Mouse (Mus musculus): Measurements from ENCODE around the gene Prss33. TPM values are rescaled to one million over a fixed set of nuclear protein-coding genes. Genes with fewer than 3 reads are reported as not detected.
"Not testable (repeated sequence)": the region's sequence is repeated elsewhere in the genome, so short reads cannot be mapped to it uniquely, and the experiment has no call there.

Prss33 gene
- polyA plus RNA-seq (2015; fragmentation: Nextera tagmentation; extraction: Ambion mirVana): 0.17 TPM in 1 of 2 replicates, not detected in the other

GRCm38 (mm10) chr17:23836006-23836575 lies at the start of gene Prss33:
Gene Prss33, minus strand, starts transcription at chr17:23836056.
- Histone ChIP-seq H3K27ac (ENCODE audit: low read depth, low read length) (no peak within 1 kb of the TSS), H3K4me2 (ENCODE audit: low read length) (no peak within 1 kb of the TSS), H3K9ac (ENCODE audit: low read depth, low read length) (no peak within 1 kb of the TSS; the same call in 1 of the 2 replicates), H3K36me3 (ENCODE audit: control insufficient read depth, insufficient read depth, low read length) (no peaks in the 10 kb centered on the region), H3K4me1 (ENCODE audit: control insufficient read depth, insufficient read depth, low read depth, low read length) (no peaks in the 10 kb centered on the region), H3K9me3 (ENCODE audit: control insufficient read depth, low read length) (no peaks in the 10 kb centered on the region), H3K4me3 (ENCODE audit: low read length) (no peak within 1 kb of the TSS), H3K27me3 (replicated peaks; ENCODE audit: control insufficient read depth, insufficient read depth, low read length) (peaks cover 10% of the 10 kb centered on the region)
- no peak for ATAC-seq
- WGBS: 77% methylated on average over 8 of the region's 8 CpGs

- H3K9me3 ChIP-seq (ENCODE audit: control insufficient read depth, low read length); H3K27ac ChIP-seq (ENCODE audit: low read depth, low read length); H3K4me3 ChIP-seq (ENCODE audit: low read length); H3K27me3 ChIP-seq (replicated peaks; ENCODE audit: control insufficient read depth, insufficient read depth, low read length); ATAC-seq; H3K4me1 ChIP-seq (ENCODE audit: control insufficient read depth, insufficient read depth, low read depth, low read length); H3K4me2 ChIP-seq (ENCODE audit: low read length); H3K9ac ChIP-seq (ENCODE audit: low read depth, low read length); H3K36me3 ChIP-seq (ENCODE audit: control insufficient read depth, insufficient read depth, low read length): not testable (repeated sequence)
- WGBS: 77% methylated on average over 4 of the region's 4 CpGs
Measured at GRCm38 (mm10) chr17:23880576-23880975, 44.7 kb upstream of the Prss33 start, which contains the start of the genes Dcpp1 and Dcpp2. Gene Dcpp1, plus strand, starts transcription at chr17:23880876. Gene Dcpp2, plus strand, starts transcription at chr17:23880880.

- no peak overlapping the region for H3K4me3 ChIP-seq (ENCODE audit: low read length)
- H3K27me3 ChIP-seq (replicated peaks; ENCODE audit: control insufficient read depth, insufficient read depth, low read length): no peaks in the 10 kb centered on the region
- ATAC-seq: peak; percentile 84
- no peak overlapping the region for H3K9ac ChIP-seq (ENCODE audit: low read depth, low read length)
- no peaks in the 10 kb centered on the region for H3K36me3 ChIP-seq (ENCODE audit: control insufficient read depth, insufficient read depth, low read length)
- no peak overlapping the region for H3K27ac ChIP-seq (ENCODE audit: low read depth, low read length)
- WGBS: 82% methylated on average over 2 of the region's 2 CpGs
- no peaks in the 10 kb centered on the region for H3K9me3 ChIP-seq (ENCODE audit: control insufficient read depth, low read length)
- H3K4me2 ChIP-seq (ENCODE audit: low read length): no peak overlapping the region
- no peaks in the 10 kb centered on the region for H3K4me1 ChIP-seq (ENCODE audit: control insufficient read depth, insufficient read depth, low read depth, low read length)
Measured at GRCm38 (mm10) chr17:23877166-23877565, 41.3 kb upstream of the Prss33 start.

- Histone ChIP-seq H3K4me2 (ENCODE audit: low read length) (no peak overlapping the region), H3K36me3 (ENCODE audit: control insufficient read depth, insufficient read depth, low read length) (no peaks in the 10 kb centered on the region), H3K9ac (ENCODE audit: low read depth, low read length) (no peak overlapping the region), H3K4me1 (ENCODE audit: control insufficient read depth, insufficient read depth, low read depth, low read length) (no peaks in the 10 kb centered on the region), H3K4me3 (ENCODE audit: low read length) (no peak overlapping the region), H3K9me3 (ENCODE audit: control insufficient read depth, low read length) (no peaks in the 10 kb centered on the region), H3K27me3 (replicated peaks; ENCODE audit: control insufficient read depth, insufficient read depth, low read length) (no peaks in the 10 kb centered on the region), H3K27ac (ENCODE audit: low read depth, low read length) (peak overlapping the region; percentile 45; the same call in 1 of the 2 replicates)
- peak; percentile 94 for ATAC-seq
- 61% methylated on average over 3 of the region's 3 CpGs for WGBS
Measured at GRCm38 (mm10) chr17:23876741-23877140, 40.9 kb upstream of the Prss33 start.

GRCm38 (mm10) chr17:23873884-23874856 lies 38.3 kb upstream of the Prss33 start:
- 39% methylated on average over 8 of the region's 8 CpGs for WGBS
- Histone ChIP-seq H3K36me3 (ENCODE audit: control insufficient read depth, insufficient read depth, low read length) (no peaks in the 10 kb centered on the region), H3K9ac (ENCODE audit: low read depth, low read length) (no peak overlapping the region), H3K4me2 (ENCODE audit: low read length) (no peak overlapping the region), H3K4me3 (ENCODE audit: low read length) (no peak overlapping the region), H3K27ac (ENCODE audit: low read depth, low read length) (no peak overlapping the region), H3K27me3 (replicated peaks; ENCODE audit: control insufficient read depth, insufficient read depth, low read length) (no peaks in the 10 kb centered on the region), H3K9me3 (ENCODE audit: control insufficient read depth, low read length) (no peaks in the 10 kb centered on the region), H3K4me1 (ENCODE audit: control insufficient read depth, insufficient read depth, low read depth, low read length) (no peaks in the 10 kb centered on the region)
- no peak for ATAC-seq

- Histone ChIP-seq H3K9ac (ENCODE audit: low read depth, low read length) (no peak overlapping the region), H3K27me3 (replicated peaks; ENCODE audit: control insufficient read depth, insufficient read depth, low read length) (no peaks in the 10 kb centered on the region), H3K27ac (ENCODE audit: low read depth, low read length) (no peak overlapping the region), H3K4me1 (ENCODE audit: control insufficient read depth, insufficient read depth, low read depth, low read length) (no peaks in the 10 kb centered on the region), H3K36me3 (ENCODE audit: control insufficient read depth, insufficient read depth, low read length) (no peaks in the 10 kb centered on the region), H3K4me2 (ENCODE audit: low read length) (no peak overlapping the region), H3K9me3 (ENCODE audit: control insufficient read depth, low read length) (no peaks in the 10 kb centered on the region), H3K4me3 (ENCODE audit: low read length) (no peak overlapping the region)
- ATAC-seq: no peak
- WGBS: 90% methylated on average over 11 of the region's 11 CpGs
Measured at GRCm38 (mm10) chr17:23868513-23868912, 32.7 kb upstream of the Prss33 start.

- Histone ChIP-seq H3K36me3 (ENCODE audit: control insufficient read depth, insufficient read depth, low read length) (no peaks in the 10 kb centered on the region), H3K27me3 (replicated peaks; ENCODE audit: control insufficient read depth, insufficient read depth, low read length) (no peaks in the 10 kb centered on the region)
- 85% methylated on average over 15 of the region's 15 CpGs for WGBS
Measured at GRCm38 (mm10) chr17:23867756-23868155, 31.9 kb upstream of the Prss33 start, which contains the start of gene Prss21. Gene Prss21, plus strand, starts transcription at chr17:23868056.

GRCm38 (mm10) chr17:23862926-23863325 lies 27.1 kb upstream of the Prss33 start:
- no peaks in the 10 kb centered on the region for H3K9me3 ChIP-seq (ENCODE audit: control insufficient read depth, low read length)
- no peak overlapping the region for H3K27ac ChIP-seq (ENCODE audit: low read depth, low read length)
- no peak for ATAC-seq
- H3K27me3 ChIP-seq (replicated peaks; ENCODE audit: control insufficient read depth, insufficient read depth, low read length): no peaks in the 10 kb centered on the region
- no peak overlapping the region for H3K4me3 ChIP-seq (ENCODE audit: low read length)
- H3K36me3 ChIP-seq (ENCODE audit: control insufficient read depth, insufficient read depth, low read length): no peaks in the 10 kb centered on the region
- H3K4me1 ChIP-seq (ENCODE audit: control insufficient read depth, insufficient read depth, low read depth, low read length): no peaks in the 10 kb centered on the region
- H3K9ac ChIP-seq (ENCODE audit: low read depth, low read length): no peak overlapping the region
- 71% methylated on average over 4 of the region's 4 CpGs for WGBS
- no peak overlapping the region for H3K4me2 ChIP-seq (ENCODE audit: low read length)

More at GRCm38 (mm10) chr17:23867756-23868155, 31.9 kb upstream of the Prss33 start, which contains the start of gene Prss21:
- Histone ChIP-seq H3K9ac (ENCODE audit: low read depth, low read length) (no peak within 1 kb of the TSS), H3K4me1 (ENCODE audit: control insufficient read depth, insufficient read depth, low read depth, low read length) (no peaks in the 10 kb centered on the region), H3K27ac (ENCODE audit: low read depth, low read length) (no peak within 1 kb of the TSS), H3K9me3 (ENCODE audit: control insufficient read depth, low read length) (no peaks in the 10 kb centered on the region), H3K4me3 (ENCODE audit: low read length) (no peak within 1 kb of the TSS), H3K4me2 (ENCODE audit: low read length) (no peak within 1 kb of the TSS)
- no peak for ATAC-seq

GRCm38 (mm10) chr17:23857913-23858312 lies 22.1 kb upstream of the Prss33 start:
- H3K4me3 ChIP-seq (ENCODE audit: low read length): no peak overlapping the region
- no peaks in the 10 kb centered on the region for H3K36me3 ChIP-seq (ENCODE audit: control insufficient read depth, insufficient read depth, low read length)
- H3K27ac ChIP-seq (ENCODE audit: low read depth, low read length): no peak overlapping the region
- no peaks in the 10 kb centered on the region for H3K27me3 ChIP-seq (replicated peaks; ENCODE audit: control insufficient read depth, insufficient read depth, low read length)
- no peaks in the 10 kb centered on the region for H3K9me3 ChIP-seq (ENCODE audit: control insufficient read depth, low read length)
- WGBS: 88% methylated on average over 2 of the region's 2 CpGs
- no peak overlapping the region for H3K9ac ChIP-seq (ENCODE audit: low read depth, low read length)
- no peaks in the 10 kb centered on the region for H3K4me1 ChIP-seq (ENCODE audit: control insufficient read depth, insufficient read depth, low read depth, low read length)
- H3K4me2 ChIP-seq (ENCODE audit: low read length): no peak overlapping the region
- ATAC-seq: no peak
